Mouse (Mus musculus) spleen, adult 2 months (tissue): Measurements from ENCODE around the gene Nrxn1.

Source experiments
- CTCF ChIP-seq: fragments of 200-500 bp; IDR thresholded peaks from 2 replicates; pipeline ENCODE4 v1.5.1; 2011; ENCODE audit warnings: mild to moderate bottlenecking, inconsistent platforms; ENCODE audit not compliant: insufficient read depth, insufficient read length, insufficient replicate concordance; ENCODE audit errors: extremely low read depth
- POLR2A ChIP-seq: fragments of 200-500 bp; IDR thresholded peaks from 2 replicates; pipeline ENCODE4 v1.6.1; 2011; ENCODE audit warnings: low read depth, low read length, inconsistent platforms

GRCm38 (mm10) chr17:90422591-90422990 lies 670.3 kb downstream of the Nrxn1 start:
- TF ChIP-seq CTCF: no peak
- no peak for TF ChIP-seq POLR2A
